Mouse (Mus musculus) heart, adult 2 months (tissue): ENCODE results near the gene Lrrc32. TPM values are rescaled to one million over a fixed set of nuclear protein-coding genes. Genes with fewer than 3 reads are reported as not detected.

Source experiments
- DNase-seq, 2 experiments: peaks; one replicate each; pipeline ENCODE4 v3.0.0; 2021
- H3K27ac ChIP-seq: fragments of 200-600 bp; 2 replicates; pipeline ENCODE4 v1.8.1; 2022
- H3K27me3 ChIP-seq: fragments of 200-500 bp; 2 replicates; pipeline ENCODE4 v1.6.1; 2012; ENCODE audit warnings: mild to moderate bottlenecking, low read length, inconsistent platforms, mixed read lengths; ENCODE audit not compliant: control insufficient read depth, insufficient read depth
- H3K36me3 ChIP-seq: fragments of 200-500 bp; 2 replicates; pipeline ENCODE4 v1.6.1; 2012; ENCODE audit warnings: low read length, inconsistent platforms; ENCODE audit not compliant: control insufficient read depth, insufficient read depth
- H3K4me1 ChIP-seq: fragments of 200-500 bp; 2 replicates; pipeline ENCODE4 v1.6.1; 2011; ENCODE audit warnings: low read length; ENCODE audit not compliant: control insufficient read depth, insufficient read depth
- H3K4me3 ChIP-seq: fragments of 200-600 bp; 2 replicates; pipeline ENCODE4 v1.8.1; 2022
- H3K79me2 ChIP-seq: fragments of 200-500 bp; replicated peaks from 2 replicates; pipeline ENCODE4 v1.6.1; 2012; ENCODE audit warnings: mild to moderate bottlenecking, inconsistent platforms, low read length, moderate library complexity, mixed read lengths; ENCODE audit not compliant: control insufficient read depth, insufficient read depth
- H3K9ac ChIP-seq: fragments of 200-500 bp; 2 replicates; pipeline ENCODE4 v1.6.1; 2012; ENCODE audit warnings: low read depth, mild to moderate bottlenecking, control low read depth, inconsistent platforms, low read length, mixed read lengths
- CTCF ChIP-seq: fragments of 200-600 bp; IDR thresholded peaks from 2 replicates; pipeline ENCODE4 v1.8.1; 2022; ENCODE audit warnings: antibody characterized with exemption, mild to moderate bottlenecking, moderate library complexity
- EP300 ChIP-seq: fragments of 200-500 bp; IDR thresholded peaks from 2 replicates; pipeline ENCODE4 v1.6.1; 2011; ENCODE audit warnings: low read depth, low read length, control low read depth; ENCODE audit not compliant: insufficient read depth
- POLR2A ChIP-seq: fragments of 200-500 bp; IDR thresholded peaks from 2 replicates; pipeline ENCODE4 v1.6.1; 2011; ENCODE audit warnings: mild to moderate bottlenecking, low read depth, low read length, control low read depth; ENCODE audit not compliant: insufficient read depth
- WGBS: fragments of 180-500 bp; shearing (Covaris S2); methylation state at CpG from one replicate; pipeline ENCODE4 v1.1.7; 2018; 5-methylcytosine and 5-hydroxymethylcytosine counted together
- intact Hi-C: fragments of 180-260 bp; cut with DNase I; formaldehyde crosslinking; loops from one replicate; pipeline ENCODE4 v1.15.1; 2025
- polyA plus RNA-seq: library from polyadenylated mRNA; depleted of rRNA; stranded (reverse); fragments of >200 nt; gene quantifications from 2 replicates; pipeline ENCODE4 v1.2.3, GENCODE M21; 2012
- total RNA-seq, 2 experiments: library from RNA; stranded (reverse); gene quantifications; 2 replicates each; pipeline ENCODE4 v1.2.3; 2021

The Lrrc32 gene
- total and polyA plus RNA-seq, 3 experiments: 13.6 to 14.5 (median 13.7) TPM

DNA sequence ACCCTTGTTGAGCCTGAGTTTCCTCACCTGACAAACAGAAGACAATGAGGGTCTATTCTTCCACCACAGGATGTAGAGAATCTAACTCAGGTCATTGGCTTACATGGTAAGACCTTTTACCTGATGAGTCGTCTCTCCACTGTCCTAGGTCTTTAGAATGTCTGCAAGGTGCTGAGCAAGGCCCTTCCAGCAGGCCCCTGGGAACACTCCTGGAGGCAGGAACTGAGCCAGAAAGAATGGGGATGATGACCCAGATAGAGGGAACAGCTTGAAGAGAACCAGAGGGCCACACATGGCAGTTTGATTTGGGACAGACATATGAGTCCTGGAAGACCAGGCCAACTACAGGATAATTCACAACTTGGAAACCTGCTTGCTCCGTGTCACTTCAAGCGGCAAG is 53.2 kb downstream of the Lrrc32 start:
- 46% methylated on average over 3 of the region's 3 CpGs for WGBS
- H3K4me3 ChIP-seq: no peak overlapping the region
- no peaks in the 10 kb centered on the region for H3K27me3 ChIP-seq
- no peaks in the 10 kb centered on the region for H3K79me2 ChIP-seq
- TF ChIP-seq POLR2A (no peak), EP300 (no peak), CTCF (no peak)
- no peak for DNase-seq
- H3K36me3 ChIP-seq: no peaks in the 10 kb centered on the region
- intact Hi-C loops: loop anchor here (2.0 kb wide), 2 partner anchors 19 to 51 kb away; no protein-coding TSS in a partner anchor
- H3K27ac ChIP-seq: peak overlapping the region; percentile 77
- no peak overlapping the region for H3K9ac ChIP-seq
- H3K4me1 ChIP-seq: peaks cover 27% of the 10 kb centered on the region

GRCm38 (mm10) chr7:98542731-98543142 is 53.7 kb downstream of the Lrrc32 start:
- H3K36me3 ChIP-seq: no peaks in the 10 kb centered on the region
- peak in 1 of 2 experiments; percentile 73 for DNase-seq
- H3K4me1 ChIP-seq: peaks cover 26% of the 10 kb centered on the region
- no peaks in the 10 kb centered on the region for H3K27me3 ChIP-seq
- intact Hi-C loops: loop anchor here (2.0 kb wide), 2 partner anchors 20 to 52 kb away; no protein-coding TSS in a partner anchor
- 43% methylated on average over 6 of the region's 6 CpGs for WGBS
- peak overlapping the region; percentile 77 for H3K27ac ChIP-seq
- H3K9ac ChIP-seq: no peak overlapping the region
- no peak overlapping the region for H3K4me3 ChIP-seq
- no peaks in the 10 kb centered on the region for H3K79me2 ChIP-seq
- TF ChIP-seq POLR2A (no peak), CTCF (no peak), EP300 (no peak; the same call in 1 of the 2 replicates)

DNA sequence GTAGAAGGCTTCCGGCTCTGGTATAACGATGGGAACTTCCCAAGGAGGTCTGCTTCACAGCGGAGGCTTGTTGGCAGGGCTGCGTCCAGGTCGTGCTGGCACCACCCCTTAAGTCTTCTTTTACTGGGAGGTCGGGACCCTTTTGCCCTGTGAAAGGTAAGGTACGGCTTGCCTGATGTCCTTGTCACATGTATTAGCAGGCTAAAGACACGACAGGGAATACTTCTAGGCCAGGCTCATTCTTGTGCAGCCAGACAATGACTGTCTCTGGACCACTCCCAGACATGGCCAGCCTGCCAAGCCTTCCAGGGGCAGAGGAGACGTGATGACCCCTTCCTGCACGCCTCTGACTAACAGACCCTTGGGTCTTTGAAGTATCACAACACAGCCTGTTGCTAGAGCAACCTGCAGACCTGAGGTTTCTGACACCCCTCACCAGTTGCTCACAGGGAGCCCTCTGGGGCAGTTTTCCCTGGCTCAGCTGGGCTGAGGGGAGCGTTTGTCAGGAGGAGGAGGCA is 54.8 kb downstream of the Lrrc32 start:
- intact Hi-C loops: loop anchor here (2.0 kb wide), 2 partner anchors 21 to 53 kb away; no protein-coding TSS in a partner anchor
- 60% methylated on average over 11 of the region's 11 CpGs for WGBS
- no peak for DNase-seq

DNA sequence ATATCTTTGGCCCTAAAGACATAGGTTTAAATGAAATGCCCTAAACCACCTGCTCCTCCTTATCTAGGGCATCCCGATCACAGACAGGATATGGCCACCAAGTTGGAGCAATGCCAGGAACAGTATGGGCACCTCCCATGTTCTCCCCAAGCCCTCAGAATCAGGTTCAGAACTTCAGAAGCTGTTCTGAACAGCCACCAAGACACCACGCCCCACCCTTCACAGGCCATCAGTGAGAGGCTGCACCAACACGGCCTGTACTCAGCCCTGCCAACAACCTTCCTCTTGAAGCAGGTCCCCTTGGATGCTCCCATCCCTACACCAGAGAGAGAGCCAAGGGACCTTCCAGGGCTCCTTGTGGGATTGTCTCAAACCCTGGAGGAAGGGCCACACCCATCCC is 55.5 kb downstream of the Lrrc32 start:
- no peak overlapping the region for H3K4me3 ChIP-seq
- H3K79me2 ChIP-seq: no peaks in the 10 kb centered on the region
- DNase-seq: no peak
- intact Hi-C loops: no loop called here
- peaks cover 27% of the 10 kb centered on the region for H3K4me1 ChIP-seq
- WGBS: 51% methylated on average over 3 of the region's 3 CpGs
- peak overlapping the region; percentile 8; the same call in 1 of the 2 replicates for H3K27ac ChIP-seq
- no peaks in the 10 kb centered on the region for H3K27me3 ChIP-seq
- no peak for TF ChIP-seq EP300
- no peak for TF ChIP-seq POLR2A
- TF ChIP-seq CTCF: no peak
- no peaks in the 10 kb centered on the region for H3K36me3 ChIP-seq
- H3K9ac ChIP-seq: no peak overlapping the region

More for the DNA sequence above, 54.8 kb downstream of the Lrrc32 start:
- Histone ChIP-seq H3K27ac (peak overlapping the region; percentile 77), H3K79me2 (no peaks in the 10 kb centered on the region), H3K9ac (no peak overlapping the region), H3K27me3 (no peaks in the 10 kb centered on the region), H3K36me3 (no peaks in the 10 kb centered on the region), H3K4me3 (no peak overlapping the region), H3K4me1 (peaks cover 27% of the 10 kb centered on the region)
- no peak for TF ChIP-seq EP300

- Histone ChIP-seq H3K9ac (no peak overlapping the region), H3K27me3 (no peaks in the 10 kb centered on the region), H3K79me2 (no peaks in the 10 kb centered on the region), H3K4me1 (peaks cover 19% of the 10 kb centered on the region), H3K4me3 (no peak overlapping the region), H3K36me3 (no peaks in the 10 kb centered on the region), H3K27ac (peak overlapping the region; percentile 55; the same call in 1 of the 2 replicates)
- intact Hi-C loops: no loop called here
- DNase-seq: peak in 1 of 2 experiments; percentile 68
- WGBS: 10% methylated on average over 3 of the region's 3 CpGs
- TF ChIP-seq EP300 (no peak), CTCF (peak; percentile 42)
Measured at GRCm38 (mm10) chr7:98548839-98549238, 59.8 kb downstream of the Lrrc32 start.

DNA sequence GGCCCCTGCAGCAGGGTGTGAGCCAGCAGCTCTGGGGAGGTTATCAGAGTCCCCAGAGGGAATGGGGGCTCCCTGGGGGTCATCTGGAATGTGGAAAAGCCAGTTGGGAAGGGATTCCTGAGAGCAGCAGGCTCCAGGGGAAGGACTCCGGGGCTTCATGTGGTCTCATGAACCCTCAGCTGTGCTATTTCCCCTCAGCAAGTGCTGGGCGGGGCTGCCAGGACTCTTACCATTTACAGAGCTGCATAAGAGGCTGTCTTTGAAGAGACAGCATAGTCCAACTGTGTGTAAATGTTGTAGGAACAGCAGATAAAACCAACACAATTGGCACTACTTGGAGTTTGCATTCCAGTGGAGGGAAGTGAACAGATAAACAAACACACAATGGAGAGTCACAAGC is 61.5 kb downstream of the Lrrc32 start:
- peaks cover 11% of the 10 kb centered on the region for H3K4me1 ChIP-seq
- H3K27me3 ChIP-seq: no peaks in the 10 kb centered on the region
- 33% methylated on average over 2 of the region's 2 CpGs for WGBS
- TF ChIP-seq CTCF (no peak), POLR2A (no peak), EP300 (no peak)
- intact Hi-C loops: no loop called here
- DNase-seq: no peak
- H3K9ac ChIP-seq: no peak overlapping the region
- H3K27ac ChIP-seq: peak overlapping the region; percentile 48
- H3K4me3 ChIP-seq: no peak overlapping the region
- no peaks in the 10 kb centered on the region for H3K36me3 ChIP-seq
- H3K79me2 ChIP-seq: no peaks in the 10 kb centered on the region
